Mouse (Mus musculus) forebrain, embryonic 14.5 days (tissue): ENCODE measurements around the gene Efhc1. TPM values are rescaled to one million over a fixed set of nuclear protein-coding genes. Genes with fewer than 3 reads are reported as not detected.

ENCODE experiments used
- ATAC-seq: fragments of 200-750 bp; cut with Nextera tagmentation; 2 replicates; pipeline ENCODE4 v1.8.0; 2017; ENCODE audit warnings: mild to moderate bottlenecking, moderate library complexity
- DNase-seq: peaks from one replicate; pipeline ENCODE4 v3.0.0-alpha.2; 2015; ENCODE audit warnings: low spot score
- H3K27ac ChIP-seq: fragments of 300-500 bp; sonication (generic); 2 replicates; pipeline ENCODE4 v1.5.1; 2014; ENCODE audit warnings: low read depth, mild to moderate bottlenecking, control low read depth, low read length, moderate library complexity
- H3K27me3 ChIP-seq: fragments of 300-500 bp; sonication (generic); replicated peaks from 2 replicates; pipeline ENCODE4 v1.6.1; 2014; ENCODE audit warnings: low read length, control low read depth, mixed read lengths; ENCODE audit not compliant: control insufficient read depth, insufficient read depth
- H3K36me3 ChIP-seq: fragments of 300-500 bp; sonication (generic); 2 replicates; pipeline ENCODE4 v1.6.1; 2014; ENCODE audit warnings: low read length, control low read depth; ENCODE audit not compliant: control insufficient read depth, insufficient read depth
- H3K4me1 ChIP-seq: fragments of 300-500 bp; sonication (generic); 2 replicates; pipeline ENCODE4 v1.6.1; 2014; ENCODE audit warnings: antibody characterized with exemption, low read length, control low read depth; ENCODE audit not compliant: control insufficient read depth, insufficient read depth
- H3K4me2 ChIP-seq: fragments of 300-500 bp; sonication (generic); 2 replicates; pipeline ENCODE4 v1.6.1; 2014; ENCODE audit warnings: mild to moderate bottlenecking, control low read depth, low read length
- H3K4me3 ChIP-seq: fragments of 300-500 bp; sonication (generic); 2 replicates; pipeline ENCODE4 v1.5.1; 2014; ENCODE audit warnings: low read depth, low read length, control low read depth
- H3K9ac ChIP-seq: fragments of 300-500 bp; sonication (generic); 2 replicates; pipeline ENCODE4 v1.6.1; 2014; ENCODE audit warnings: mild to moderate bottlenecking, low read length, control low read depth, moderate library complexity
- H3K9me3 ChIP-seq: fragments of 300-500 bp; sonication (generic); replicated peaks from 2 replicates; pipeline ENCODE4 v1.6.1; 2016; ENCODE audit warnings: low read length, control low read depth, mixed read lengths; ENCODE audit not compliant: control insufficient read depth
- WGBS: fragments of 180-500 bp; shearing (Covaris S2); extraction: QIAGEN DNeasy Blood & Tissue Kit; methylation state at CpG from one replicate; pipeline ENCODE4 v1.1.7; 2014; 5-methylcytosine and 5-hydroxymethylcytosine counted together
- polyA plus RNA-seq: library from polyadenylated mRNA; unstranded; fragments of >200 nt; fragmentation: Nextera tagmentation; extraction: Ambion mirVana; gene quantifications from 2 replicates; pipeline ENCODE4 v1.2.1, GENCODE M21; 2014

Efhc1 gene
- 2.6 and 2.7 TPM in 2 replicates for polyA plus RNA-seq

DNA sequence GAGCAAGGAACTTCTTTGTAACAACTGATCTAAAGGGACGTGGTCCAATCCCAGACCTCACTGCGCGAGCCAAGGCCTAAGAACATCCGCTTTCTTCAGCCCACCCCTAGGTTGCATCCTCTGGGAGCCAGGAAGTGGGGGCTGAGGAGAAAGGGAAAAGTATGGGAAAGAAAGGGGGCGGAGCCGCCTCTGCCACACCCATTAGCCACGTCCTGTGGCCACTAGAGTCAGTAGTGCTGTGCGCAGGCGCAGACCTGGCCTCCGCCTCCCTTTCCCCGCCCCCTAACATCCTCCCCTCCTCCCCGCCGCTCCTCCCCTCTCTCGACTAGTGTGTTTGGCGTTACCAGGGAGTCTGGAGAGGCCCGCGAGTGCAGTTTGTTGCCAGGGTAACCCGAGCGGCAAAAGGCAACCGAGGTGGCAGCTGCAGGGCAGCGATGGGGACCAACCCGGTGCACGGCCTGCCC is at the start of gene Efhc1:
Gene Efhc1 (plus strand): TSS at position 327 of the 464 bp plus-strand sequence.
- Histone ChIP-seq H3K4me1 (peaks cover 4% of the 10 kb centered on the region; the same call in 1 of the 2 replicates), H3K9me3 (no peaks in the 10 kb centered on the region), H3K4me2 (peak within 1 kb of the TSS; percentile 75), H3K27ac (peak within 1 kb of the TSS; percentile 68), H3K36me3 (no peaks in the 10 kb centered on the region), H3K27me3 (no peaks in the 10 kb centered on the region), H3K9ac (peak within 1 kb of the TSS; percentile 72), H3K4me3 (peak within 1 kb of the TSS; percentile 40)
- ATAC-seq, result peak; percentile 97
- 2% methylated on average over 23 of the region's 23 CpGs for WGBS
- peak; percentile 98 for DNase-seq

GRCm38 (mm10) chr1:20905501-20906127 is 45.8 kb upstream of the Efhc1 start:
- peak; percentile 90 for ATAC-seq
- H3K9me3 ChIP-seq, result no peaks in the 10 kb centered on the region

GRCm38 (mm10) chr1:20906128-20906515 is 45.3 kb upstream of the Efhc1 start:
- no peak overlapping the region for H3K4me2 ChIP-seq
- no peaks in the 10 kb centered on the region for H3K36me3 ChIP-seq
- no peaks in the 10 kb centered on the region for H3K9me3 ChIP-seq
- H3K4me3 ChIP-seq, result no peak overlapping the region
- H3K27ac ChIP-seq, result peak overlapping the region; percentile 65
- WGBS, result 67% methylated on average over 9 of the region's 9 CpGs
- DNase-seq, result peak; percentile 76
- peaks cover 21% of the 10 kb centered on the region; the same call in 1 of the 2 replicates for H3K4me1 ChIP-seq
- peak; percentile 70 for ATAC-seq
- H3K27me3 ChIP-seq, result no peaks in the 10 kb centered on the region
- no peak overlapping the region for H3K9ac ChIP-seq

More at GRCm38 (mm10) chr1:20905501-20906127, 45.8 kb upstream of the Efhc1 start:
- 30% methylated on average over 8 of the region's 8 CpGs for WGBS
- Histone ChIP-seq H3K9ac (no peak overlapping the region), H3K4me1 (peaks cover 21% of the 10 kb centered on the region; the same call in 1 of the 2 replicates), H3K4me3 (no peak overlapping the region), H3K4me2 (no peak overlapping the region), H3K27me3 (no peaks in the 10 kb centered on the region), H3K27ac (peak overlapping the region; percentile 65; the same call in 1 of the 2 replicates), H3K36me3 (no peaks in the 10 kb centered on the region)
- DNase-seq, result peak; percentile 83

DNA sequence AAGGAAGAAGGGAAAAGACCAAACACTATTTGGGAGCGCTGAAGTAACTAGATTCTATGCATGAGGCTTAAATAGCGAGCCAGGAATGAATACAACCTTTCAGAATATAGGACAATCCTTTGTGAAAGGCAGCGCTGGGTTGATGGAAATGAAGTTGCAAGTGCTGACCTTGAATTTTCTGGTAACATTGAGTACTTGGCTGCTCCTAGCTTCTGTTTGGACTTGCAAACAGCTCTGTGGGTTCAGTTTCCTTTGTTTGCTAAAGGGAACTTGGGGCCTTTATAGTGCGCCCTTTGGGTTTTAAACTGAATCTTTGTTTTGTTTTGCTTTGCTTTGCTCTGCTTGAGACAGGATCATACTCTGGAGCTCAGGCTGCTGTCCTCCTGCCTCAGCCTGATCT is 42.9 kb upstream of the Efhc1 start:
- peaks cover 27% of the 10 kb centered on the region; the same call in 1 of the 2 replicates for H3K4me1 ChIP-seq
- H3K9me3 ChIP-seq, result no peaks in the 10 kb centered on the region
- no peaks in the 10 kb centered on the region for H3K36me3 ChIP-seq
- WGBS, result 9% methylated on average over 4 of the region's 4 CpGs
- H3K27me3 ChIP-seq, result no peaks in the 10 kb centered on the region
- H3K27ac ChIP-seq, result 0 out of 2 replicates have a peak overlapping the region, but pooled peaks have one; percentile 27
- H3K4me2 ChIP-seq, result no peak overlapping the region
- no peak overlapping the region for H3K9ac ChIP-seq
- ATAC-seq (no peak), DNase-seq (peak; percentile 69)
- H3K4me3 ChIP-seq, result no peak overlapping the region

DNA sequence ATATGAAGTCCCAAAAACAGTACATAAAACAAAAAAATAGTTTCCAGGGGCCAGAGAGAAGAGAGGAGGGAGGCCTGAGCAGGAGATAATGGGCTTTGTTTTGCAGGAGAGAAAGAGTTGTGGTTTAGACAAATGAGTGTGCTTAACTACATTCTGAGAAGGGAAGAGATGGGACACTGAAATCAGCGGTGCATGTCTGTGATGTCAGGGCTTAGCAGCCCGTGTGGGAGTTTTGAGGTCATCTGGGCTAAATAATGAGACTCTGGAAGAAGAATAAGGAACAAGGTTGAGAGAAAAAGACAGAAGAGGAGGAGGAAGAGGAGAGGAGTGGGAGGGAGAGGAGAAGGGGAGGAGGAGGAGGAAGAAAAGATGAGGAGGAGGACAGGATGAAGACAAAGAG is 39.3 kb upstream of the Efhc1 start:
- Histone ChIP-seq H3K4me1 (peaks cover 22% of the 10 kb centered on the region; the same call in 1 of the 2 replicates), H3K4me2 (no peak overlapping the region), H3K36me3 (no peaks in the 10 kb centered on the region), H3K27me3 (no peaks in the 10 kb centered on the region), H3K9me3 (no peaks in the 10 kb centered on the region), H3K9ac (peak overlapping the region; percentile 35; the same call in 1 of the 2 replicates), H3K4me3 (no peak overlapping the region), H3K27ac (0 out of 2 replicates have a peak overlapping the region, but pooled peaks have one; percentile 21)
- ATAC-seq (no peak), DNase-seq (no peak)
- WGBS, result 16% methylated on average over 2 of the region's 2 CpGs

DNA sequence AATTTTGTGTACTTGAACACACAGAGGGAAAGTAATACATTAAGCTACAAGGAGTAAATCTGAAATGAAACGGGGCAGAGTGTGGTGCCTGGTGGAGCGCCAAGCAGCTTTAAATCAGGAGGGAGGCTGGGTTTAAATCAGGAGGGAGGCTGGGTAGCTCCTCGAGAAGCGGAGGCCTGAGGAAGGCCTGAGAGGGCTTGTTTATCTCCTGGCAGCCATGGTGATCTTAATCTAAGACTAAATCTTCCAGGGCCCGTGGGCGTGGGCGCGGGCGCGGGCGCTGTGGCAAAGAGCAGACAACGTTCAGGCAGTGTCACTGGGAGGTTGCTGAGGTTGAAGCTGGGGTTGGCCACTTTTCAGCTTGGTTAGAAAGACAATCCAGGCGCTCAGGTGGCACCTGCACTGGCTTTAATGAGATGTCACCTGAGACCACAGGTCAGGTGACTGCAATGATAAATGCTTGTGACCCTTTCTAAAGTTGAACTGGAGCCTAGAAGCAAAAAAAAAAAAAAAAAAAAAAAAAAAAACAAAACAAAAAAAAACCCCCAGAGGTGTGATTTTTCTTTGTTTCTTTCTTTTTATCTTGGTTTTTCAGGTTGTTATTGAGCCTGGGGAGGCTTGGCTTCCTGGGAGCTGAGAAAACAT is 38.8 kb upstream of the Efhc1 start:
- Histone ChIP-seq H3K36me3 (no peaks in the 10 kb centered on the region), H3K27me3 (no peaks in the 10 kb centered on the region), H3K4me3 (no peak overlapping the region), H3K9ac (peak overlapping the region; percentile 35; the same call in 1 of the 2 replicates), H3K9me3 (no peaks in the 10 kb centered on the region), H3K4me1 (peaks cover 18% of the 10 kb centered on the region; the same call in 1 of the 2 replicates), H3K27ac (0 out of 2 replicates have a peak overlapping the region, but pooled peaks have one; percentile 21), H3K4me2 (no peak overlapping the region)
- no peak for ATAC-seq
- WGBS, result 52% methylated on average over 13 of the region's 13 CpGs
- no peak for DNase-seq

- Histone ChIP-seq H3K4me3 (no peak overlapping the region), H3K9me3 (no peaks in the 10 kb centered on the region), H3K4me1 (peaks cover 6% of the 10 kb centered on the region; the same call in 1 of the 2 replicates), H3K9ac (no peak overlapping the region), H3K4me2 (no peak overlapping the region), H3K36me3 (no peaks in the 10 kb centered on the region), H3K27ac (no peak overlapping the region), H3K27me3 (no peaks in the 10 kb centered on the region)
- 98% methylated on average over 3 of the region's 3 CpGs for WGBS
- DNase-seq (no peak), ATAC-seq (no peak)
These were observed 36.7 kb upstream of the Efhc1 start for GRCm38 (mm10) chr1:20914769-20915168.

DNA sequence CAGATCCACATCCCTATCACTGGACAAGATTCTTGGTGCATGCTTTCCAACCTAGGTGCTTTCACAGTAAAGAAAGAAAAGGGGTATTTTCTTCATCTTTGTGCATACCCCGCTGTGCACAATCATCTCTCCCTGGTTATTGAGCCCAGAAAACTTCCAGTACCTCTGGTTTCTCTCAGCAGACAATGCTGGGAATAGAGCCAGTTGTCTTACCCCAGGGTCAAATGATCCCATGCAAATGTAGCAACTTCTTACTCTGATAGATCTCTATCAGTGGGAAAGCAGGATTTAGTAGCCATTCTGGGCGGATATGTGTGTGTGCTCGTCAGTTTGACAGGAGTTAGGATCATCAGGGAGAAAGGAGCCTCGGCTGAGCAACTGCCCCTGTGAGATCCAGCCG is 35.8 kb upstream of the Efhc1 start:
- Histone ChIP-seq H3K4me3 (no peak overlapping the region), H3K4me2 (no peak overlapping the region), H3K36me3 (no peaks in the 10 kb centered on the region), H3K9ac (no peak overlapping the region), H3K4me1 (peaks cover 6% of the 10 kb centered on the region; the same call in 1 of the 2 replicates), H3K27ac (no peak overlapping the region), H3K9me3 (no peaks in the 10 kb centered on the region), H3K27me3 (no peaks in the 10 kb centered on the region)
- 89% methylated on average over 5 of the region's 5 CpGs for WGBS
- ATAC-seq, result no peak
- no peak for DNase-seq
